Mouse (Mus musculus) hindbrain, embryonic 11.5 days (tissue): ENCODE data around the gene Mfsd4a. TPM values are rescaled to one million over a fixed set of nuclear protein-coding genes. Genes with fewer than 3 reads are reported as not detected.

Experiments used
- ATAC-seq: fragments of 200-750 bp; cut with Nextera tagmentation; 2 replicates; pipeline ENCODE4 v1.8.0; 2017; ENCODE audit warnings: mild to moderate bottlenecking, moderate TSS enrichment, moderate library complexity; ENCODE audit not compliant: low FRiP score
- DNase-seq: peaks from one replicate; pipeline ENCODE4 v3.0.0-alpha.2; 2015; ENCODE audit warnings: low spot score
- H3K27ac ChIP-seq: fragments of 300-500 bp; sonication (generic); 2 replicates; pipeline ENCODE4 v1.5.1; 2014; ENCODE audit warnings: mild to moderate bottlenecking, low read depth, low read length
- H3K27me3 ChIP-seq: fragments of 300-500 bp; sonication (generic); 2 replicates; pipeline ENCODE4 v1.6.1; 2014; ENCODE audit warnings: mild to moderate bottlenecking, low read length, moderate library complexity, mixed read lengths; ENCODE audit not compliant: control insufficient read depth, insufficient read depth
- H3K36me3 ChIP-seq: fragments of 300-500 bp; sonication (generic); 2 replicates; pipeline ENCODE4 v1.6.1; 2014; ENCODE audit warnings: mild to moderate bottlenecking, low read length, moderate library complexity, mixed read lengths; ENCODE audit not compliant: control insufficient read depth, insufficient read depth
- H3K4me1 ChIP-seq: fragments of 300-500 bp; sonication (generic); replicated peaks from 2 replicates; pipeline ENCODE4 v1.6.1; 2014; ENCODE audit warnings: low read length, mixed read lengths; ENCODE audit not compliant: control insufficient read depth, insufficient read depth
- H3K4me2 ChIP-seq: fragments of 300-500 bp; sonication (generic); replicated peaks from 2 replicates; pipeline ENCODE4 v1.6.1; 2014; ENCODE audit warnings: mild to moderate bottlenecking, low read depth, low read length
- H3K4me3 ChIP-seq: fragments of 300-500 bp; sonication (generic); 2 replicates; pipeline ENCODE4 v1.5.1; 2014; ENCODE audit warnings: low read depth, low read length
- H3K9ac ChIP-seq: fragments of 300-500 bp; sonication (generic); 2 replicates; pipeline ENCODE4 v1.6.1; 2014; ENCODE audit warnings: low read depth, low read length
- H3K9me3 ChIP-seq: fragments of 300-500 bp; sonication (generic); 2 replicates; pipeline ENCODE4 v1.6.1; 2016; ENCODE audit warnings: low read length; ENCODE audit not compliant: control insufficient read depth
- WGBS: fragments of 180-500 bp; shearing (Covaris S2); extraction: QIAGEN DNeasy Blood & Tissue Kit; methylation state at CpG from one replicate; pipeline ENCODE4 v1.1.7; 2014; 5-methylcytosine and 5-hydroxymethylcytosine counted together
- polyA plus RNA-seq: library from polyadenylated mRNA; unstranded; fragments of >200 nt; fragmentation: Nextera tagmentation; extraction: Ambion mirVana; gene quantifications from 2 replicates; pipeline ENCODE4 v1.2.1, GENCODE M21; 2014

The Mfsd4a gene
- polyA plus RNA-seq, 1 experiment from 2014 or later: 11.0 TPM

DNA sequence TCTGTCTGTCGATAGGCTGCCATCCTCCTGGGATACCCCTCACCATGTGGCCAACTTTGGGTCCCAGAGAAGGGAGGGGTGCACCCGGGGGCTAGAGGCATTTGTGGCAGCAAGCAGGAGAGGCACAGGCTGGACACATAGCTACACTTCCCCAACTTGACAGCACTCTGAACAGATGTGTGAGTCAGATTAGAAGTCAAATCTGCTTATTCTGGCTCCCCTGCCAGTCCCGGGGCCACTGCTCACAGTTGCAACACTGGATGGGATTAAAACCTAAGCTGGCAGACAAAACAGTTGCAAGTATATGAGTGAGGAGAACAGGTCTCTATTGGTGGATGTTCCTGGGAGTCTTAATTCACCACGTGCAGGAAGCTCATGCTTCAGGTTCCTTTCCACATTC lies 31.9 kb upstream of the Mfsd4a start:
- no peak for ATAC-seq
- H3K4me3 ChIP-seq: no peak overlapping the region
- no peaks in the 10 kb centered on the region for H3K27me3 ChIP-seq
- no peak for DNase-seq
- H3K27ac ChIP-seq: no peak overlapping the region
- no peaks in the 10 kb centered on the region for H3K9me3 ChIP-seq
- H3K4me1 ChIP-seq: no peaks in the 10 kb centered on the region
- 84% methylated on average over 4 of the region's 4 CpGs for WGBS
- H3K9ac ChIP-seq: no peak overlapping the region
- no peak overlapping the region for H3K4me2 ChIP-seq
- no peaks in the 10 kb centered on the region for H3K36me3 ChIP-seq

DNA sequence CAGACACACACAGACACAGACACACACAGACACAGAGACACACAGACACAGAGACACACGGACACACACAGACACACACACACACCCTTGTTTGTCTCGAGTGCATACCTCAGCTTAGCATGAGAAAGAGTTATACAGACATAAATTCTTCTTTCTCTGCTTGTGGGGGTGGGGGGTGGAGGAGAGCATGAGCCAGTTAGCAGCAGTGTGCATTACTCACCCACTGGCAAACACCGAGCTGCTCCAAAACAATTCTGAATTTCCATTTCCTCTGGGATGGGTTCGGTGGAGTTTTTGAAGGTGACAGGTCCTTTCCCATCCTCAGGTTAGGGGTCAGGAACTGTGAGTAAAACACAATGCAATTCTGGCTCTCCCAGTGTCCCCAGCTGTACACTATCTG lies 31.2 kb upstream of the Mfsd4a start:
- DNase-seq: no peak
- 86% methylated on average over 4 of the region's 4 CpGs for WGBS
- Histone ChIP-seq H3K9me3 (no peaks in the 10 kb centered on the region), H3K4me2 (no peak overlapping the region), H3K9ac (no peak overlapping the region), H3K27me3 (no peaks in the 10 kb centered on the region), H3K27ac (no peak overlapping the region), H3K4me3 (no peak overlapping the region), H3K36me3 (no peaks in the 10 kb centered on the region), H3K4me1 (no peaks in the 10 kb centered on the region)
- ATAC-seq: no peak

DNA sequence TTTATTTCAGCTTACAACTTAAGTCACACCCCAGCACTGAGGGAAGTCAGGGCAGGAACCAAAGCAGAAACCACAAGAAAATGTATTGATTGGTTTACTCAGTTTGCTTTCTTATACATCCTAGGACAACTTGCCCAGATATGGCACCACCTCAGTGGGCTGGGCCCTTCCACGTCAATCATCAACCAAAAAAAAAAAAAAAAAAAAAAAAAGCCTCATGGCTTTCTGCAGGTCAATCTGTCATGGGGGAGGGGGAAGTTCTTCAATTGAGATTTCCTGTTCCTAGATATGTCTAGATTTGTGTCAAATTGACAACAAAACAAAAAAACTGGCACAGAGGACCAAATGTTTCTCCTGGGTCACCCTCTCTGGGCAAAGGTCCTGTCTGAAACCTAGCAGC lies 30.2 kb upstream of the Mfsd4a start:
- Histone ChIP-seq H3K36me3 (no peaks in the 10 kb centered on the region), H3K4me3 (no peak overlapping the region), H3K4me1 (no peaks in the 10 kb centered on the region), H3K9ac (no peak overlapping the region), H3K9me3 (no peaks in the 10 kb centered on the region), H3K27ac (no peak overlapping the region), H3K27me3 (no peaks in the 10 kb centered on the region), H3K4me2 (no peak overlapping the region)
- DNase-seq (no peak), ATAC-seq (no peak)
- 62% methylated on average over 1 of the region's 1 CpGs for WGBS

DNA sequence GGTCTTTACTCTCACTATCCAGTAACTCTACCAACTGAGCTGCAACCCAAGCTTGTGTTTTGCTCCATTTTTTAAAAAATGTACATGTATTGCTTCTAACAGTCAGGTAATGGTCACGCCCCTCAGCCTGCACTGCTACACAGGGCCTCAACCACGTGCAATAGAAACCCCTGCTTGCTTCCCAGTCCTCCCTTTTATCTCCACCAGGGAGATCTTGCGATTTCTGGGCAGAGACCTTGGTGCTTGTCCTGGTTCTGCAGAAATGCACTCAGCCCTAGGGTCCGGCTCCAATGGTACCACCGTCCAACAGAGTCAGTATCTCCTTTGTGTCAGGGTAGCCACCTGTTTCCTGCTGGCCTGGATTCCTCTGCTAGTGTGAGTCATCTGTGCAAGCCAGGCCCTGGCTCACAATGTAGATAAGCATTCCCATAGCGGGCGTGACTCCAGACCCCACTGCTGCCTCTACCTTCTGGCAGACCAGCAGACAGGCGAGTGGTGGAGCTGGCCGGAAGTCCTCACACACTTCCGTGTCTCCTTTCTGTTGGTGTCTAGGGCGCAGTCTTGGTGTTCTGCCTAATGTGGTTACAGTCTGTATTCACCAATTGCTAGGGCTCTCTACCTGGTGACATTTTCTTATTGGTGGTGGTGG lies 27.6 kb upstream of the Mfsd4a start:
- no peak for ATAC-seq
- H3K36me3 ChIP-seq: no peaks in the 10 kb centered on the region

DNA sequence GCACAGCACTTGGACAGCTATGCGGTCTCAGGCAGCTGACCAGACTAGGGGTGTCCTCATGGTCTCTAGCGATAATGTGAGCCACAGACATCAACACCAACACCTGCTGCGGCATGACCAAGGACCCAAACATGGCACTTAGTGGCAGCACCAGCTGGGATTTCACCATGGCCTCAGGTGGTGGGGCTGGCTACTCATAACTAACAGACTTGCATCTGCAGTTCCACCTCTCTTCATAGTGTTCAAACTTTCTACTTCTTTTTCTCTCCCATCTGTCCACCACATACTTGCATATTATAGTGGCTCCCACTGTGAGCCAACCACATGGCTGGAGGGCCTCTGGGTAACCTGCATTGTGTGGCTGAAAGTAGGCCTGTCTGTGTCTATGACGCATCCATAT lies 25.4 kb upstream of the Mfsd4a start:
- H3K4me3 ChIP-seq: no peak overlapping the region
- no peaks in the 10 kb centered on the region for H3K9me3 ChIP-seq
- H3K27ac ChIP-seq: no peak overlapping the region
- no peaks in the 10 kb centered on the region for H3K27me3 ChIP-seq
- H3K4me1 ChIP-seq: no peaks in the 10 kb centered on the region
- no peak overlapping the region for H3K9ac ChIP-seq
- no peak overlapping the region for H3K4me2 ChIP-seq
- 89% methylated on average over 4 of the region's 4 CpGs for WGBS
- no peak for ATAC-seq
- H3K36me3 ChIP-seq: no peaks in the 10 kb centered on the region
- no peak for DNase-seq

More for the DNA sequence above, 27.6 kb upstream of the Mfsd4a start:
- WGBS: 82% methylated on average over 11 of the region's 11 CpGs
- no peak overlapping the region for H3K4me2 ChIP-seq
- H3K9ac ChIP-seq: no peak overlapping the region
- H3K27me3 ChIP-seq: no peaks in the 10 kb centered on the region
- no peak for DNase-seq
- H3K4me1 ChIP-seq: no peaks in the 10 kb centered on the region
- no peak overlapping the region for H3K4me3 ChIP-seq
- no peak overlapping the region for H3K27ac ChIP-seq
- no peaks in the 10 kb centered on the region for H3K9me3 ChIP-seq

DNA sequence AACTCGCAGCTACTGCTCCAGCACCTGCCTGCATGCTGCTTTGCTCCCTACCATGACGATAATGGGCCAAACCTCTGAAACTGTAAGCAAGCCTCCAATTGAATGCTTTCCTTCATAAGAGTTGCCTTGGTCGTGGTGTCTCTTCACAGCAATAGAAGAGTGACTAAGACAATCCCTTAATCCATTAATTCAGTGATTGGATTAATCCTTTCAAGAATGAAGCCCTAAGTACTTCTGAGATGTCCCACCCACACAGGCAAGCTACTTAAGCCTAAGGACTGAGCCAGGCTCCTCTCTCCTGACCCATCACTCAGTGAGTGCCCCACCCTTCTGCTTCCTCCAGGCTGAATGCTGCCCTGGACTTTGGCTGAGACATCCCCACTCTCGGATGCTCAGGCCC lies 22.4 kb upstream of the Mfsd4a start:
- WGBS: 84% methylated on average over 4 of the region's 4 CpGs
- no peak for DNase-seq
- Histone ChIP-seq H3K27me3 (no peaks in the 10 kb centered on the region), H3K9ac (no peak overlapping the region), H3K36me3 (no peaks in the 10 kb centered on the region), H3K4me1 (no peaks in the 10 kb centered on the region), H3K9me3 (no peaks in the 10 kb centered on the region), H3K27ac (no peak overlapping the region), H3K4me3 (no peak overlapping the region), H3K4me2 (no peak overlapping the region)
- ATAC-seq: no peak

DNA sequence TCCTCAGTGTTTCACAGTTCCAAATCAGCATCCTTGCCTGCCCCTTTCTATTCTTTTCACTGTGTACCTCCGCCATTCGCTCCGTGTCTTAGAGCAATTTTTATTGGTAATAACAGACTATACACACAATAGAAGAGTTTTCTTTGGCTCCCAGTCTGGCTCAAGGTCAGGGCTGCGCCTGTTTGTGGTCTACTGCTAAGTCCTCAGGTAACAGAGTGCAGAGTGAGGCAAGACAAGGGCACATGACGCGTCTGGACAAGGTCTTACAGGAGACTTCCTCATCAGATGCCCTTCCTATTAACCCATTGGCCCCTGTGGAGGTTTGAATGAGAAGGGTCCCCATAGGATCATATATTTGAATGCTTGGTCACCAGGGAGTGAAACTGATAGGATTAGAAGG lies 21.9 kb upstream of the Mfsd4a start:
- Histone ChIP-seq H3K4me2 (no peak overlapping the region), H3K9ac (no peak overlapping the region), H3K27me3 (no peaks in the 10 kb centered on the region), H3K27ac (no peak overlapping the region), H3K9me3 (no peaks in the 10 kb centered on the region), H3K36me3 (no peaks in the 10 kb centered on the region), H3K4me3 (no peak overlapping the region), H3K4me1 (no peaks in the 10 kb centered on the region)
- ATAC-seq (no peak), DNase-seq (no peak)
- WGBS: 89% methylated on average over 6 of the region's 6 CpGs

DNA sequence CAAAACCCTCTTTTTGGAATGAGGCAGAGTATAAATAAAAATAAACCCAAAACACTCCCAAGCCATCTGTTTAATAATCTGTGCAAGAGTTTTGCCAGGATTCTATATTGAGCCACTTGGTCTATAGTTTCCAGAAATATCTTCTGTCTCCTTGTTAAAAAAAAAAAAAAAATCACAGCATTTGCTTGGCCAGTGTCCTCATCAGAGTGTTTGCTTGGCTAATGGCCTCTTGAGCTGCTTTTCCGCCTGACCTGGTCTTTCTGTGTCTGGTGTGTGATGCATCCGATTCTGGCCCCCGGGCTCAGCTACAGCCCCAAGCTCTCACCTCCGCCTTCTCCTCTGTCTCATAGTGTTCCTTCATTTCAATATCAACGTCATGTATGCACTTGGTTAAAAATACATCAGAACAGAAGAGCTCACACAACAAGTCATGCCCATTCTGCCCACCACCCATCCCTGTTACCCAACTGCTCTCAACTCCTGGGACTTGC lies 20.4 kb upstream of the Mfsd4a start:
- no peak overlapping the region for H3K9ac ChIP-seq
- no peaks in the 10 kb centered on the region for H3K4me1 ChIP-seq
- no peaks in the 10 kb centered on the region for H3K36me3 ChIP-seq
- no peaks in the 10 kb centered on the region for H3K9me3 ChIP-seq
- H3K27me3 ChIP-seq: no peaks in the 10 kb centered on the region
- WGBS: 83% methylated on average over 5 of the region's 5 CpGs
- no peak overlapping the region for H3K4me3 ChIP-seq
- ATAC-seq: no peak
- no peak overlapping the region for H3K4me2 ChIP-seq
- no peak for DNase-seq
- no peak overlapping the region for H3K27ac ChIP-seq

DNA sequence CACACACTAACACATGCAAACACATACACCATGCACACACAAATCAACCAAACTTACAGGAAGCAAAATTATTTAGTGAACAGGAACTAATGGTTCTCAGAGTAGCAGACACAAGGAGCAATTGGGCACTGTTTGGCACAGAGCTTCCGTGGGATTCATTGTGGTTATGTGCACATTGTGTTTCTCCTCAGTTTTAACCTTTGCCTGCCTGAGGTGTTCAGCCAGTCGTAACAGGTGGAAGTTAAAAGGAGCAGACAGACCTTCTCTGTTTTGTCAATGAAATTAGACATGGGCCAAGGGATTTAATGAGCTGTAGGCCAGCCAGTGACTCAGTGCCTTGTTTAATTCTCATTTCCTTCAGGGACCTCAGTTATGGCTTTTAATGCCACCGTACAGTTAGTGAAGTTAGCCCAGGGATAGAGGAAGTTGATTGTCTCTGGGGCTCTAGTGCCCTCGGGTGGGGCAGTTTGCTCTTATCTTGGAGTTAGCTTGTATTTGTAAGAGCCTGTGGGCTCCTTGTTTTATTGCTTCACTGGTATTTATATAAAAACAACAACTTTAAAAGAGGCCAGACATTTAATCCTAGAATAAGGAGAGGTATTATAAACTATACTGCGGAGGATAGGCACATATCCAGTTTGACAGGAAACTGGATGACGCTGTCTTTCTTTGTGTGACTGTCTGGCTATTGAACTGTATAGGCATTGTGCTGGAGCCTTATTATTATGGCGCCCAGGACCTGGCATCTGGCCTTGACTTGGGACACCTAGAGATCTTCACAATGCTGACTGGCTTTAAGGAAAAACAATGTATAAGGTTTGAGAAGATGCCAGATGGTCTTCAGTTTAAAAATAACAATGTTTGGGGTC lies 17.6 kb upstream of the Mfsd4a start:
- no peak overlapping the region for H3K27ac ChIP-seq
- no peaks in the 10 kb centered on the region for H3K27me3 ChIP-seq
- H3K9me3 ChIP-seq: no peaks in the 10 kb centered on the region
- no peak overlapping the region for H3K9ac ChIP-seq
- no peaks in the 10 kb centered on the region for H3K36me3 ChIP-seq
- DNase-seq (no peak), ATAC-seq (no peak)
- 85% methylated on average over 7 of the region's 7 CpGs for WGBS
- no peak overlapping the region for H3K4me3 ChIP-seq
- no peaks in the 10 kb centered on the region for H3K4me1 ChIP-seq
- no peak overlapping the region for H3K4me2 ChIP-seq
